Mouse (Mus musculus) splenic B cell, adult 2 months (primary cell): ENCODE data around the gene Dmpk.

Experiments used
- DNase-seq: peaks from one replicate; pipeline ENCODE4 v3.0.0-alpha.2; 2011; ENCODE audit warnings: low read depth, low spot score
- H3K27me3 ChIP-seq: 2 replicates; pipeline ENCODE4 v1.6.1; 2012; ENCODE audit warnings: mild to moderate bottlenecking, low read length, moderate library complexity, mixed read lengths; ENCODE audit not compliant: control insufficient read depth, poor library complexity, insufficient read depth, severe bottlenecking
- H3K36me3 ChIP-seq: 2 replicates; pipeline ENCODE4 v1.6.1; 2012; ENCODE audit warnings: mild to moderate bottlenecking, low read length, moderate library complexity, mixed read lengths; ENCODE audit not compliant: control insufficient read depth, poor library complexity, insufficient read depth, severe bottlenecking

Dmpk gene

DNA sequence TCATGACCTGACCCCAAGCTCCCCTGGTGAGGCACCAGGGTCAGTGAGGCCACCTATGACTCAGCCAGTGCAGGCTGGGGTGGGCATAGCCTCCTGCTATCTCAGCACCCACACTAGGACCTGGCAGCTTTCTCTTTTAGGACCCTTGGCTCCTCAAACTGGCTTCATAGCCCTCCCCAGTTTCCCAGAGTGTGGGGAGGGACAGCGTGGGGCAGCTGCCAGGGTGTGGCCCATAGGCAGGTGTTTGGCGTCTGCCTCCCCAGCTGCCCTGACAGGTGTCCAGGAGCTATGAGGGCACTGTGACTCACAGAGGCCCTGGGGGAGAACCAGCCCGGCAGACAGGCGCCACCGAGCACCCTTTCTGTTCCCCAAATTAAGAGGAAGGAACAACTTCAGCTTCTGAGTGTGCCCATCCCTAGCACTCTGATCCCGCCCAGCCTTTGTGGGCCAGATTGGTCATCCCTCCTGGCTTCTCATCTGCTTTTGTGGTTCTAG lies 675 bp downstream of the Dmpk start:
- peak; percentile 90 for DNase-seq
- H3K27me3 ChIP-seq: no peaks in the 10 kb centered on the region; the same call in 1 of the 2 replicates
- H3K36me3 ChIP-seq: no peaks in the 10 kb centered on the region

GRCm38 (mm10) chr7:19084921-19085473 lies 1.3 kb downstream of the Dmpk start:
- H3K36me3 ChIP-seq: no peaks in the 10 kb centered on the region
- DNase-seq: no peak
- H3K27me3 ChIP-seq: no peaks in the 10 kb centered on the region; the same call in 1 of the 2 replicates

DNA sequence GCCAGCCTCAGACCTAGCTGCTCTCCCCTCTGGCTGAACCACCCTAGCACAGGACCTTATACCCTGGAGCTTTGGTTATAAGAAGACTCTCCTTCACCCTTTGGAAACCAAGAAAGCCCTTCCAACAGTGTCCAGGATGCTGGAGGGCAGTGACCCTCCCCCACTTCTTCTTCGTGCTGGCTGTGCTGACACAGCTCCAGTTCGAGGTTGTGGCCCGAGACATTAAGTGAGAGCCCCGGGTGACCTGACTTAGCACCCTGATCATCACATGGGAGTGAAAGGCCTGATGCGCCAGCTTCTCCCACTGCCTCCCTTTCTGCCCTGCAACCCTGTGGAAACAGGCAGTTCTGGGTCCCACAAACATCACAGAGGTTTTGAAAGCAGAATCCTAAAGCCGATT lies 1.8 kb downstream of the Dmpk start:
- Histone ChIP-seq H3K36me3 (no peaks in the 10 kb centered on the region), H3K27me3 (no peaks in the 10 kb centered on the region; the same call in 1 of the 2 replicates)
- DNase-seq: no peak

- no peaks in the 10 kb centered on the region; the same call in 1 of the 2 replicates for H3K27me3 ChIP-seq
- DNase-seq: peak; percentile 91
- H3K36me3 ChIP-seq: no peaks in the 10 kb centered on the region
Observed at GRCm38 (mm10) chr7:19086042-19086441, 2.4 kb downstream of the Dmpk start.

DNA sequence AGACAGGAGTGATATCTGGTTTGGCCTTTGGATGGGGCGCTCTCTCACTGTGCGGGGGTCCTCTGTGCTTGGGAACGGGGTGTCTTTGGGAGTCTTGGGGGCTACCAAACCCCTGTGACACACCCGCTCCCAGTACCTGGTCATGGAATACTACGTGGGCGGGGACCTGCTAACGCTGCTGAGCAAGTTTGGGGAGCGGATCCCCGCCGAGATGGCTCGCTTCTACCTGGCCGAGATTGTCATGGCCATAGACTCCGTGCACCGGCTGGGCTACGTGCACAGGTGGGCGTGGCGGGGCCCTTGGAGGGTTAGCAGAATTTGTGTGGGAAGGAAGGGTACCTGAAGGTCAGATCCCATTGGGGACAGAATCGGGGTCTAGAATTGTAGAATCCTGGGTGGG lies 3.1 kb downstream of the Dmpk start:
- DNase-seq: no peak

GRCm38 (mm10) chr7:19088813-19089212 lies 5.2 kb downstream of the Dmpk start:
- H3K27me3 ChIP-seq: no peaks in the 10 kb centered on the region; the same call in 1 of the 2 replicates
- peak; percentile 87 for DNase-seq
- H3K36me3 ChIP-seq: no peaks in the 10 kb centered on the region

More for the DNA sequence above, 3.1 kb downstream of the Dmpk start:
- no peaks in the 10 kb centered on the region for H3K36me3 ChIP-seq
- H3K27me3 ChIP-seq: no peaks in the 10 kb centered on the region; the same call in 1 of the 2 replicates

DNA sequence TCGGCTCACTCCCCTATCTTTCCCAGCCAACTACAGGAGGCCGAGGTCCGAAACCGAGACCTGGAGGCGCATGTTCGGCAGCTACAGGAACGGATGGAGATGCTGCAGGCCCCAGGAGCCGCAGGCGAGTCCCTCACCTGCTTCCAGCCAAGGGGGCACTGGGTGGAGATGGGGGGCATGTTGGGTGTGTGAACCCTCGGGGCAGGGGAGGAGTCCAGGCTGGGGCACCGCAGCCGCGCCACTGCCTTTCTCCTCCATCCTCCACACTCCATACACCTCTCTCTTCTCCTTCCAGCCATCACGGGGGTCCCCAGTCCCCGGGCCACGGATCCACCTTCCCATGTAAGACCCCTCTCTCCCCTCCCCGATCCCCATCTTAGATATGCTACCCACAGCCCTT lies 8.3 kb downstream of the Dmpk start:
- no peak for DNase-seq
- H3K36me3 ChIP-seq: no peaks in the 10 kb centered on the region
- peaks cover 1% of the 10 kb centered on the region for H3K27me3 ChIP-seq

DNA sequence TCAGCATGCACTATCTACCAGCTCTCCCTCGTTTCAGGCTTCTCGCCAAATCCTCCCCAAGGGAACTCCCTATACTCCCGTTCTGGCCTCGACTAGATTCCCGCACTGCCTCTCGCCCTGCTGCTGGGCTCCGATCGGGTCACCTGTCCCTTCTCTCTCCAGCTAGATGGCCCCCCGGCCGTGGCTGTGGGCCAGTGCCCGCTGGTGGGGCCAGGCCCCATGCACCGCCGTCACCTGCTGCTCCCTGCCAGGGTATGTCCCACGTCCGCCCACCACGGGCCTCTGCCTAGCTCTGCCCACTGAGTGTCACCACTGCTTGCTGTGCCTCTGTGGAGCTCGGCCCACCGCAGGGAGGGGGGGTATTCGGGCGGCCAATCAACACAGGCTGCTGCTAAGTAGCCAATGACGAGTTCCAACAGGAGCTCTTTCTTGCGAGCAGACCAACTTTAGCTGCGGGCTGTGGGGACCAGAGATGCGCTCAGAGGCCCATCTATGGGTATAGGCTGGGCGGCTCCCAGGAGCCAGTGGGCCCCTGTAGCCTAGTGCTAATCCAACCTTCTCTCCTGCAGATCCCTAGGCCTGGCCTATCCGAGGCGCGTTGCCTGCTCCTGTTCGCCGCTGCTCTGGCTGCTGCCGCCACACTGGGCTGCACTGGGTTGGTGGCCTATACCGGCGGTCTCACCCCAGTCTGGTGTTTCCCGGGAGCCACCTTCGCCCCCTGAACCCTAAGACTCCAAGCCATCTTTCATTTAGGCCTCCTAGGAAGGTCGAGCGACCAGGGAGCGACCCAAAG lies 8.9 kb downstream of the Dmpk start:
- H3K36me3 ChIP-seq: no peaks in the 10 kb centered on the region
- peaks cover 1% of the 10 kb centered on the region for H3K27me3 ChIP-seq
- DNase-seq: peak; percentile 38

DNA sequence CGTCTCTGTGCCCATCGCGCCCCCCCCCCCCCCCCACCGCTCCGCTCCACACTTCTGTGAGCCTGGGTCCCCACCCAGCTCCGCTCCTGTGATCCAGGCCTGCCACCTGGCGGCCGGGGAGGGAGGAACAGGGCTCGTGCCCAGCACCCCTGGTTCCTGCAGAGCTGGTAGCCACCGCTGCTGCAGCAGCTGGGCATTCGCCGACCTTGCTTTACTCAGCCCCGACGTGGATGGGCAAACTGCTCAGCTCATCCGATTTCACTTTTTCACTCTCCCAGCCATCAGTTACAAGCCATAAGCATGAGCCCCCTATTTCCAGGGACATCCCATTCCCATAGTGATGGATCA lies 9.5 kb downstream of the Dmpk start:
- Histone ChIP-seq H3K27me3 (peaks cover 1% of the 10 kb centered on the region), H3K36me3 (no peaks in the 10 kb centered on the region)
- peak; percentile 91 for DNase-seq

GRCm38 (mm10) chr7:19093537-19094385 lies 10.1 kb downstream of the Dmpk start:
- Histone ChIP-seq H3K27me3 (peaks cover 1% of the 10 kb centered on the region), H3K36me3 (no peaks in the 10 kb centered on the region)
- peak; percentile 82 for DNase-seq

DNA sequence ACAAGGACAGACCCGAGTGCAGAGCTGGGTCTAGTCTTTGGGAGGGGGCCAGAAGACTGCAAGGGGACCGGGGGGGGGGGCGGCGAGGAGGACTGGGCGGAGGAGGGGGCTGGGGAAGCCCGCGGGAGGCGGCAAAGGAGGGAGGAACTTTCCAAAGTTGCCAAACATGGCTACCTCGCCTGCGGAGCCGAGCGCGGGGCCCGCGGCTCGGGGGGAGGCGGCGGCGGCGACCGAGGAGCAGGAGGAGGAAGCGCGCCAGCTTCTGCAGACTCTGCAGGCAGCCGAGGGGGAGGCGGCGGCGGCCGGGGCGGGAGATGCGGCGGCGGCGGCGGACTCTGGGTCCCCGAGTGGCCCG lies 10.8 kb downstream of the Dmpk start, which contains the start of gene Six5:
TSS of gene Six5 (plus strand) at position 124 of the 355 bp plus-strand sequence.
- peak; percentile 51 for DNase-seq

DNA sequence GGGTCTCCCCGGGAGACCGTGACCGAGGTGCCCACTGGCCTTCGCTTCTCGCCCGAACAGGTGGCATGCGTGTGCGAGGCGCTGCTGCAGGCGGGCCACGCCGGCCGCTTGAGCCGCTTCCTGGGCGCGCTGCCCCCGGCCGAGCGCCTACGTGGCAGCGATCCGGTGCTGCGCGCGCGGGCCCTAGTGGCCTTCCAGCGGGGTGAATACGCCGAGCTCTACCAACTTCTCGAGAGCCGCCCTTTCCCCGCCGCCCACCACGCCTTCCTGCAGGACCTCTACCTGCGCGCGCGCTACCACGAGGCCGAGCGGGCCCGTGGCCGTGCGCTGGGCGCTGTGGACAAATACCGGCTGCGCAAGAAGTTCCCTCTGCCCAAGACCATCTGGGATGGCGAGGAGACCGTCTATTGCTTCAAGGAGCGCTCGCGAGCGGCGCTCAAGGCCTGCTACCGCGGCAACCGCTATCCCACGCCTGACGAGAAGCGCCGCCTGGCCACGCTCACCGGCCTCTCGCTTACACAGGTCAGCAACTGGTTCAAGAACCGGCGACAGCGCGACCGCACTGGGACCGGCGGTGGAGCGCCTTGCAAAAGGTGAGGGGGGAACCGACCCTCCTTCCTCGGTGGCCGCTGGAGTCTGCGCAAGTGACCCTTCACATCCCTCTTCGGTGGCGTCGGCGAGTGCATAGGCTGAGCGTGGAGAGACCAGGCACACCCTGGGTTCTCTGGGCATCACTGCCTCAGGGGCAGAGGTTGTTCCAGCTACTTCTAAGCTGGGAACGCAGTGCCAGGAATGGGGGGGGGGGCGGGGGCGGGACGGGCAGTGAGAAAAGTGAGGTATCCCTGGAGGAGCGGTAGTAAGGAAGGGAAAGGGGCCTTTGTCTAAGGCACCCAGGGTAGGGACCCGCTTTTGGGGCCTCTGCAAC lies 11.4 kb downstream of the Dmpk start:
- peaks cover 1% of the 10 kb centered on the region; the same call in 1 of the 2 replicates for H3K27me3 ChIP-seq
- H3K36me3 ChIP-seq: no peaks in the 10 kb centered on the region
- peak; percentile 38 for DNase-seq

More for the DNA sequence above, 10.8 kb downstream of the Dmpk start, which contains the start of gene Six5:
- no peaks in the 10 kb centered on the region for H3K36me3 ChIP-seq
- peaks cover 1% of the 10 kb centered on the region; the same call in 1 of the 2 replicates for H3K27me3 ChIP-seq

DNA sequence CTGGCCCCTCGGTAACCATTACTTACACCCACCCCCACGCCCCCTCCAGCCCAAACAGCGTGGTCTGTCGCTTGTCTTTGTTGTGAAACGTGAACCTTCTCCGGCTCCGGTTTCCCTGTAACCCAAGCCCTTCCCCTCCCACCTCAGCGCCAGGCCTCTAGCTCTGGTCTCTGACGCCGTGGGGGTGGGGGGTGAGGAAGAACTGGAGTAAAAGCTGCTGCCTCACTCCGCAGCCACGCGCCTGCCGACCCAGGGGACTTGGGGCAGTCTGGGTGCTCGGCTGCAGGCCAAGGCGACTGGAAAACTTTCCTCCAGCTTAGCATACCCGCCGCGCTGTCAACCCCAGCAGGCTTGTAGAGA lies 12.1 kb downstream of the Dmpk start:
- Histone ChIP-seq H3K27me3 (peaks cover 1% of the 10 kb centered on the region; the same call in 1 of the 2 replicates), H3K36me3 (no peaks in the 10 kb centered on the region)
- DNase-seq: no peak
